Mouse (Mus musculus) hindbrain, embryonic 16.5 days (tissue): ENCODE results near the gene Slc5a6. TPM values are rescaled to one million over a fixed set of nuclear protein-coding genes. Genes with fewer than 3 reads are reported as not detected.
A peak's percentile ranks its signal among the peaks of the same experiment; 100 is the strongest.
"Not testable (repeated sequence)": the region's sequence is repeated elsewhere in the genome, so short reads cannot be mapped to it uniquely, and the experiment has no call there.

Experiments used
- ATAC-seq: fragments of 200-750 bp; cut with Nextera tagmentation; 2 replicates; pipeline ENCODE4 v1.8.0; 2017; ENCODE audit warnings: moderate TSS enrichment, moderate library complexity
- H3K27ac ChIP-seq: fragments of 300-500 bp; sonication (generic); 2 replicates; pipeline ENCODE4 v1.5.1; 2014; ENCODE audit warnings: low read depth, mild to moderate bottlenecking, control low read depth, low read length, moderate library complexity
- H3K27me3 ChIP-seq: fragments of 300-500 bp; sonication (generic); replicated peaks from 2 replicates; pipeline ENCODE4 v1.6.1; 2014; ENCODE audit warnings: low read length; ENCODE audit not compliant: control insufficient read depth, insufficient read depth
- H3K36me3 ChIP-seq: fragments of 300-500 bp; sonication (generic); 2 replicates; pipeline ENCODE4 v1.6.1; 2014; ENCODE audit warnings: mild to moderate bottlenecking, low read length, moderate library complexity, mixed read lengths; ENCODE audit not compliant: control insufficient read depth, insufficient read depth
- H3K4me1 ChIP-seq: fragments of 300-500 bp; sonication (generic); 2 replicates; pipeline ENCODE4 v1.6.1; 2014; ENCODE audit warnings: low read depth, low read length; ENCODE audit not compliant: control insufficient read depth, insufficient read depth
- H3K4me2 ChIP-seq: fragments of 300-500 bp; sonication (generic); 2 replicates; pipeline ENCODE4 v1.6.1; 2014; ENCODE audit warnings: mild to moderate bottlenecking, low read length, control low read depth, moderate library complexity
- H3K4me3 ChIP-seq: fragments of 300-500 bp; sonication (generic); 2 replicates; pipeline ENCODE4 v1.5.1; 2014; ENCODE audit warnings: mild to moderate bottlenecking, low read length, control low read depth, moderate library complexity
- H3K9ac ChIP-seq: fragments of 300-500 bp; sonication (generic); 2 replicates; pipeline ENCODE4 v1.6.1; 2014; ENCODE audit warnings: low read depth, mild to moderate bottlenecking, control low read depth, low read length, moderate library complexity
- H3K9me3 ChIP-seq: fragments of 300-500 bp; sonication (generic); 2 replicates; pipeline ENCODE4 v1.6.1; 2014; ENCODE audit warnings: mild to moderate bottlenecking, low read length, moderate library complexity; ENCODE audit not compliant: control insufficient read depth
- WGBS: fragments of 180-500 bp; shearing (Covaris S2); extraction: QIAGEN DNeasy Blood & Tissue Kit; methylation state at CpG from one replicate; pipeline ENCODE4 v1.1.7; 2014; 5-methylcytosine and 5-hydroxymethylcytosine counted together
- polyA plus RNA-seq: library from polyadenylated mRNA; unstranded; fragments of >200 nt; fragmentation: Nextera tagmentation; extraction: Ambion mirVana; gene quantifications from 2 replicates; pipeline ENCODE4 v1.2.1, GENCODE M21; 2015

Gene Slc5a6
- polyA plus RNA-seq, 1 experiment from 2014 or later = 31.6 TPM

DNA sequence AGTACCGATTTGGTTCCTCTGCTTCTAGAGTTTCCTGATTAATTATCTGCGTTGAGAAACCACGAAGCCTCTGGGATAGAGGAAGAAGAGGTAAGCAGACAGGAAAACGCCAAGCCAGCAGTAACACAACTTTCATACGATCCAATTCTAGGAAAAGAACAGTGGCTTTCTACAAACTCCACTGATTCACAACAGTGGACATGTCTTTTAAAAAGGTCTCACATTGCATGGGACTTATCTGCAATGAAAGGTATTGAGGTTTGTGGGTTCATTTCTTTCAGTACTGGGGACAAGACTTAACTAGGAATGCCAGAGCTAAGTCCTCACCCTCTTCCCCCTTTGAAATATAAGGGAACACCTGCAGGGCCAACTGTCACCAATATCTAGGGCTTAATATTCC, 1.6 kb downstream of the Slc5a6 start:
- WGBS = 83% methylated on average over 5 of the region's 5 CpGs

GRCm38 (mm10) chr5:31046416-31046815, 2.3 kb downstream of the Slc5a6 start:
- no peak overlapping the region for H3K9ac ChIP-seq
- H3K9me3 ChIP-seq = no peaks in the 10 kb centered on the region
- peaks cover 8% of the 10 kb centered on the region for H3K4me1 ChIP-seq
- ATAC-seq = no peak
- no peaks in the 10 kb centered on the region for H3K27me3 ChIP-seq
- 92% methylated on average over 6 of the region's 6 CpGs for WGBS
- H3K4me3 ChIP-seq = no peak overlapping the region
- no peak overlapping the region for H3K27ac ChIP-seq
- no peak overlapping the region for H3K4me2 ChIP-seq
- H3K36me3 ChIP-seq = peaks cover 17% of the 10 kb centered on the region

More for the DNA sequence above, 1.6 kb downstream of the Slc5a6 start:
- peaks cover 12% of the 10 kb centered on the region for H3K36me3 ChIP-seq
- peaks cover 8% of the 10 kb centered on the region for H3K4me1 ChIP-seq
- H3K9me3 ChIP-seq = no peaks in the 10 kb centered on the region
- peak overlapping the region; percentile 81 for H3K4me2 ChIP-seq
- H3K27ac ChIP-seq = no peak overlapping the region
- peak overlapping the region; percentile 88 for H3K9ac ChIP-seq
- no peak for ATAC-seq
- H3K4me3 ChIP-seq = peak overlapping the region; percentile 75
- no peaks in the 10 kb centered on the region for H3K27me3 ChIP-seq

DNA sequence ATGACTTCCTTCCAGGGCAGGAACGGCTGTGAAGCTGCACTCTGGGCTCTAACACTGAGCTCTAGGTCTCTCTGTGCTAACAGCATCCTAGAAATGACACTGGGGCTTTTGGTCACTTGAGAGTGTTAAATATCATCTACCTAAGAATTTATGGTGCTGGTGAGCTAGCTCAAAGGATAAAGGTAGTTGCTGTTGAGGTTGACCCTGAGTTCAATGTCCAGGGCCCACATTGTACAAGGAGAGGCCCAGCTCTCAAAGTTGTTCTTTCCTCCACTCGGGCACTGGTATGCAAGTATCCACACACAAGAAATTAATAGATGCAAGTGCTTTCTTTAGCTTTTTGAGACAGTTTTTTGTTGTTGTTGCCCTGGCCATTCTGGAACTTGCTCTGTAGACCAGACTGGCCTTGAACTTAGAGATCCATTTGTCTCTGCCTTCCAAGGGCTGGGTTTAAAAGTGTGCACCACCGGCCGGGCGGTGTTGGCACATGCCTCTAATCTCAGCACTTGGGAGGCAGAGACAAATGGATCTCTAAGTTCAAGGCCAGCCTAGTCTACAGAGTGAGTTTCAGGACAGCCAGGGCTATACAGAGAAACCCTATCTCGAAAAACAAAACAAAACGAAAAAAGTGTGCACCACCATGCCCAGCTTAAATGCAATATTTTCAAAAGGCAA, 10.4 kb downstream of the Slc5a6 start:
- Histone ChIP-seq H3K4me1 (no peaks in the 10 kb centered on the region), H3K27ac (no peak overlapping the region), H3K4me3 (no peak overlapping the region), H3K9me3 (no peaks in the 10 kb centered on the region), H3K4me2 (no peak overlapping the region), H3K27me3 (no peaks in the 10 kb centered on the region), H3K36me3 (peaks cover 34% of the 10 kb centered on the region), H3K9ac (no peak overlapping the region)
- no peak for ATAC-seq
- WGBS = 93% methylated on average over 7 of the region's 7 CpGs

DNA sequence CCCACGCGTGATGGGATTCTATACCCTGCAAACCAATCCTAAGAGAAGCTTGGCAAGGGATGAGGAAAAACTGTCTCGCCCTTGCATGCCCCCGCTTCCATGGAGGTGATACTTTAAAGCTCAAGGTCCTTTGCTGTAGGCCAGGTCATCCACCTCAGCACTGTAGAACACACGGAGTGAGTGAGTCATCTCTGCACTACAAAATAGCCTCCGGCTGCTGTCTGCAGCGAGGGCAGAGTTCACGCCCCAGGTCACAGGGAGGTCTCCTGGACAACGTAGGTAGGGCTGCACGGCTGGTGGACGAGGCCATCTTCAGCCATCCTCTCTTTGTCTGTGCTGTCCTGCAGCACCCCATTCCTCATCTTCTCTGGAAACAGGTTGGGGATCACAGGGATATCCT, 12.2 kb downstream of the Slc5a6 start:
- not testable (repeated sequence) for H3K27ac ChIP-seq, H3K9ac ChIP-seq, H3K9me3 ChIP-seq, H3K4me1 ChIP-seq, H3K4me3 ChIP-seq, H3K4me2 ChIP-seq, ATAC-seq, H3K27me3 ChIP-seq
- peaks cover 25% of the 10 kb centered on the region for H3K36me3 ChIP-seq
- 91% methylated on average over 11 of the region's 11 CpGs for WGBS

DNA sequence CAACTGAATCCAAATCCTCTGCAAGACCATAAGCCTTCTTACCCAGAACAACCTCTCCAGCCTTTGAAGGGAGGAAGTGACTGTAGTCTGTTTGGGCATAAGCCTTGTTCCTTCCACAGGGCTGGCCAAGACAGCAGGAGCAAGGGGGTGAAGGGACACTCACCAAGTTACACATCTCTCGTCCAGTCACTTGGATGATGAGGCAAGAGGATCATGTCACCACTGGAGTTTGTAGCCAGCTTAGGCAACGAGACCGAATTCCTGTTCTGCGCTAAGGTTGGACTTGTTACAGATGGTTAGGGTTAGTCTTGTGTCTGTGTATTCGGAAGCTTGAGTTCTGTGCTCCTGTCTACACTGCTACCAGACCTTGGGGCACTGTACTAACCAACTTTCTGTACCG, 14.1 kb downstream of the Slc5a6 start:
- no peak overlapping the region for H3K27ac ChIP-seq
- WGBS = 92% methylated on average over 6 of the region's 6 CpGs
- H3K4me1 ChIP-seq = no peaks in the 10 kb centered on the region
- peaks cover 13% of the 10 kb centered on the region for H3K36me3 ChIP-seq
- no peak overlapping the region for H3K4me2 ChIP-seq
- no peak overlapping the region for H3K4me3 ChIP-seq
- H3K27me3 ChIP-seq = no peaks in the 10 kb centered on the region
- H3K9me3 ChIP-seq = no peaks in the 10 kb centered on the region
- no peak for ATAC-seq
- H3K9ac ChIP-seq = no peak overlapping the region

DNA sequence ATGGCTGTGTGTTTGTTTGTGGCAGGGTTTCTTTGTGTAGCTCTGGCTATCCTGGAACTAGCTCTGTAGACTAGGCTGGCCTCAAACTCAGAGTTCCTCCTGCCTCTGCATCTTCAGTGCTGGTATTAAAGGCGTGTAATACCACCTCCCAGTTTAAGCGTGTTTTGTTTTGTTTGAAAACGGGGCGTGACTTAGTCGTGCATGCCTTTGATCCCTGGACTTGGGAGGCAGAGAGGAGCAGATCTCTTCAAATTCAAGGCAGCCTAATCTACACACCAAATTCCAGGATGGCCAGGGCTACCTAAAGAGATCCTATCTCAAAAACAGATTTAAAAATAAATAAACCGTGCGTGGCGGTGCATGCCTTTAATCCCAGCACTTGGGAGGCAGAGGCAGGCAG, 17.2 kb downstream of the Slc5a6 start:
- no peak overlapping the region for H3K9ac ChIP-seq
- 85% methylated on average over 8 of the region's 8 CpGs for WGBS
- ATAC-seq = no peak
- H3K27ac ChIP-seq = no peak overlapping the region
- no peak overlapping the region for H3K4me3 ChIP-seq
- no peaks in the 10 kb centered on the region for H3K4me1 ChIP-seq
- 0 out of 2 replicates have a peak, but pooled peaks cover 2% of the 10 kb centered on the region for H3K36me3 ChIP-seq
- no peaks in the 10 kb centered on the region for H3K9me3 ChIP-seq
- no peak overlapping the region for H3K4me2 ChIP-seq
- no peaks in the 10 kb centered on the region for H3K27me3 ChIP-seq

- Histone ChIP-seq H3K27me3 (no peaks in the 10 kb centered on the region), H3K4me1 (no peaks in the 10 kb centered on the region), H3K9ac (no peak overlapping the region), H3K4me2 (no peak overlapping the region), H3K9me3 (no peaks in the 10 kb centered on the region), H3K27ac (no peak overlapping the region), H3K36me3 (no peaks in the 10 kb centered on the region), H3K4me3 (no peak overlapping the region)
- no peak for ATAC-seq
- 93% methylated on average over 4 of the region's 4 CpGs for WGBS
Observed at GRCm38 (mm10) chr5:31030926-31031325, 17.8 kb downstream of the Slc5a6 start.

GRCm38 (mm10) chr5:31024641-31025040, 24.1 kb downstream of the Slc5a6 start:
- Histone ChIP-seq H3K27me3 (no peaks in the 10 kb centered on the region), H3K4me1 (no peaks in the 10 kb centered on the region), H3K36me3 (no peaks in the 10 kb centered on the region), H3K9me3 (no peaks in the 10 kb centered on the region), H3K9ac (no peak overlapping the region), H3K4me2 (no peak overlapping the region), H3K4me3 (no peak overlapping the region), H3K27ac (no peak overlapping the region)
- ATAC-seq = no peak

- Histone ChIP-seq H3K9ac (no peak overlapping the region), H3K4me2 (no peak overlapping the region), H3K27me3 (no peaks in the 10 kb centered on the region), H3K9me3 (no peaks in the 10 kb centered on the region), H3K4me1 (no peaks in the 10 kb centered on the region), H3K4me3 (no peak overlapping the region), H3K27ac (no peak overlapping the region), H3K36me3 (no peaks in the 10 kb centered on the region)
- 5% methylated on average over 4 of the region's 4 CpGs for WGBS
- no peak for ATAC-seq
Observed at GRCm38 (mm10) chr5:31023254-31023653, 25.5 kb downstream of the Slc5a6 start.

- no peak overlapping the region for H3K4me2 ChIP-seq
- H3K4me1 ChIP-seq = no peaks in the 10 kb centered on the region
- no peaks in the 10 kb centered on the region for H3K36me3 ChIP-seq
- WGBS = 41% methylated on average over 1 of the region's 1 CpGs
- no peak overlapping the region for H3K4me3 ChIP-seq
- H3K9me3 ChIP-seq = no peaks in the 10 kb centered on the region
- H3K27ac ChIP-seq = no peak overlapping the region
- H3K9ac ChIP-seq = no peak overlapping the region
- no peaks in the 10 kb centered on the region for H3K27me3 ChIP-seq
- ATAC-seq = no peak
Observed at GRCm38 (mm10) chr5:31022690-31023089, 26.0 kb downstream of the Slc5a6 start.
